Mouse (Mus musculus) yolk sac, embryonic 10.5 days (tissue): Measurements from ENCODE around the gene Tmprss9.

ENCODE experiments used
- DNase-seq: peaks from one replicate; pipeline ENCODE4 v3.0.0-alpha.2; 2017; ENCODE audit warnings: low spot score

Gene Tmprss9

GRCm38 (mm10) chr10:80915260-80915659 lies 43.6 kb downstream of the Tmprss9 start:
- DNase-seq = no peak

GRCm38 (mm10) chr10:80915736-80916135 lies 44.1 kb downstream of the Tmprss9 start:
- DNase-seq = no peak

- DNase-seq = peak; percentile 85
These were observed 45.7 kb downstream of the Tmprss9 start for GRCm38 (mm10) chr10:80917336-80917778.

GRCm38 (mm10) chr10:80917779-80918434 lies 46.3 kb downstream of the Tmprss9 start, which contains the start of gene Lmnb2:
Gene Lmnb2, minus strand, starts transcription at chr10:80918245.
- peak; percentile 59 for DNase-seq

GRCm38 (mm10) chr10:80921923-80922322 lies 50.3 kb downstream of the Tmprss9 start:
- DNase-seq = no peak

GRCm38 (mm10) chr10:80925472-80925871 lies 53.8 kb downstream of the Tmprss9 start:
- no peak for DNase-seq

GRCm38 (mm10) chr10:80928586-80929298 lies 57.1 kb downstream of the Tmprss9 start:
- peak; percentile 86 for DNase-seq

GRCm38 (mm10) chr10:80929299-80930226 lies 57.9 kb downstream of the Tmprss9 start, which contains the start of gene Gadd45b:
Gene Gadd45b, plus strand, starts transcription at chr10:80930073.
- peak; percentile 98 for DNase-seq

GRCm38 (mm10) chr10:80930361-80931152 lies 58.9 kb downstream of the Tmprss9 start:
- DNase-seq = no peak

GRCm38 (mm10) chr10:80931153-80931671 lies 59.6 kb downstream of the Tmprss9 start:
- no peak for DNase-seq

- DNase-seq = no peak
These were observed 60.0 kb downstream of the Tmprss9 start for GRCm38 (mm10) chr10:80931695-80932094.

GRCm38 (mm10) chr10:80932206-80932605 lies 60.6 kb downstream of the Tmprss9 start:
- peak; percentile 44 for DNase-seq

- DNase-seq = no peak
These were observed 61.2 kb downstream of the Tmprss9 start for GRCm38 (mm10) chr10:80932700-80933420.

- DNase-seq = peak; percentile 74
These were observed 61.9 kb downstream of the Tmprss9 start for GRCm38 (mm10) chr10:80933421-80933979.

GRCm38 (mm10) chr10:80934136-80934985 lies 62.7 kb downstream of the Tmprss9 start:
- no peak for DNase-seq

- no peak for DNase-seq
These were observed 63.6 kb downstream of the Tmprss9 start for GRCm38 (mm10) chr10:80935241-80935640.

- no peak for DNase-seq
These were observed 64.0 kb downstream of the Tmprss9 start for GRCm38 (mm10) chr10:80935698-80936097.

- no peak for DNase-seq
These were observed 64.6 kb downstream of the Tmprss9 start for GRCm38 (mm10) chr10:80936135-80936809.

- DNase-seq = no peak
These were observed 65.1 kb downstream of the Tmprss9 start for GRCm38 (mm10) chr10:80936810-80937164.
